Mouse (Mus musculus) small intestine, adult 2 months (tissue): ENCODE data around the gene Gla.

Experiments
- CTCF ChIP-seq: fragments of 200-500 bp; IDR thresholded peaks from 2 replicates; pipeline ENCODE4 v1.5.1; 2012; ENCODE audit warnings: low read depth, mild to moderate bottlenecking, control low read depth, inconsistent platforms, low read length, moderate library complexity, mixed read lengths; ENCODE audit not compliant: insufficient replicate concordance, insufficient read length; ENCODE audit errors: extremely low read depth
- POLR2A ChIP-seq: fragments of 200-500 bp; IDR thresholded peaks from 2 replicates; pipeline ENCODE4 v1.6.1; 2012; ENCODE audit warnings: low read depth, mild to moderate bottlenecking, control low read depth, inconsistent platforms, low read length, moderate library complexity

- TF ChIP-seq CTCF, result no peak
- TF ChIP-seq POLR2A, result no peak
Observed at GRCm38 (mm10) chrX:134588261-134588660, 12.7 kb downstream of the Gla start.
